Mouse (Mus musculus) stomach, postnatal 0 days (tissue): ENCODE measurements at regions not wholly inside any gene's neighbourhood (a gene's known extent, or its start where the extent isn't known, plus 50 kb on each side); places are given as distances from the start of the nearest gene placed in this dataset.

Experiments
- ATAC-seq: fragments of 200-750 bp; cut with Nextera tagmentation; 2 replicates; pipeline ENCODE4 v1.8.0; 2017; ENCODE audit not compliant: low FRiP score, low TSS enrichment
- DNase-seq: peaks from one replicate; pipeline ENCODE4 v3.0.0-alpha.2; 2016; ENCODE audit warnings: low spot score
- H3K27ac ChIP-seq: fragments of 300-500 bp; sonication (generic); replicated peaks from 2 replicates; pipeline ENCODE4 v1.5.1; 2014; ENCODE audit warnings: mild to moderate bottlenecking, control low read depth
- H3K27me3 ChIP-seq: fragments of 300-500 bp; sonication (generic); 2 replicates; pipeline ENCODE4 v1.6.1; 2014; ENCODE audit warnings: low read length; ENCODE audit not compliant: control insufficient read depth, insufficient read depth
- H3K36me3 ChIP-seq: fragments of 300-500 bp; sonication (generic); 2 replicates; pipeline ENCODE4 v1.6.1; 2014; ENCODE audit warnings: low read length, mixed read lengths; ENCODE audit not compliant: control insufficient read depth, insufficient read depth
- H3K4me1 ChIP-seq: fragments of 300-500 bp; sonication (generic); replicated peaks from 2 replicates; pipeline ENCODE4 v1.6.1; 2014; ENCODE audit warnings: antibody characterized with exemption; ENCODE audit not compliant: control insufficient read depth, insufficient read depth
- H3K4me2 ChIP-seq: fragments of 300-500 bp; sonication (generic); replicated peaks from 2 replicates; pipeline ENCODE4 v1.6.1; 2014; ENCODE audit warnings: low read depth, mild to moderate bottlenecking, control low read depth, moderate library complexity
- H3K4me3 ChIP-seq: fragments of 300-500 bp; sonication (generic); 2 replicates; pipeline ENCODE4 v1.5.1; 2014; ENCODE audit warnings: low read depth, low read length, control low read depth
- H3K9ac ChIP-seq: fragments of 300-500 bp; sonication (generic); 2 replicates; pipeline ENCODE4 v1.6.1; 2014; ENCODE audit warnings: mild to moderate bottlenecking, low read length, control low read depth, mixed read lengths
- H3K9me3 ChIP-seq: fragments of 300-500 bp; sonication (generic); 2 replicates; pipeline ENCODE4 v1.6.1; 2016; ENCODE audit warnings: low read length; ENCODE audit not compliant: control insufficient read depth
- CTCF ChIP-seq: IDR thresholded peaks from 2 replicates; pipeline ENCODE4 v1.5.1; 2016; ENCODE audit warnings: antibody characterized with exemption, low read depth, mild to moderate bottlenecking, moderate library complexity
- EP300 ChIP-seq: optimal IDR thresholded peaks from 2 replicates; pipeline ENCODE3; 2016; ENCODE audit warnings: antibody characterized with exemption
- WGBS: fragments of 180-500 bp; shearing (Covaris S2); extraction: QIAGEN DNeasy Blood & Tissue Kit; methylation state at CpG from one replicate; pipeline ENCODE4 v1.1.7; 2014; 5-methylcytosine and 5-hydroxymethylcytosine counted together

GRCm38 (mm10) chr12:77819456-77819855, 374.6 kb upstream of the Gm6657 start:
- 94% methylated on average over 16 of the region's 16 CpGs for WGBS
- Histone ChIP-seq H3K9me3 (no peaks in the 10 kb centered on the region), H3K27ac (no peak overlapping the region), H3K4me1 (no peaks in the 10 kb centered on the region), H3K36me3 (no peaks in the 10 kb centered on the region), H3K4me3 (no peak overlapping the region), H3K9ac (no peak overlapping the region), H3K4me2 (no peak overlapping the region), H3K27me3 (no peaks in the 10 kb centered on the region)
- ATAC-seq (no peak), DNase-seq (no peak)
- TF ChIP-seq EP300 (no peak), CTCF (no peak)

- Histone ChIP-seq H3K36me3 (no peaks in the 10 kb centered on the region), H3K27me3 (no peaks in the 10 kb centered on the region), H3K9me3 (no peaks in the 10 kb centered on the region), H3K4me1 (no peaks in the 10 kb centered on the region), H3K27ac (no peak overlapping the region), H3K4me3 (no peak overlapping the region), H3K9ac (no peak overlapping the region), H3K4me2 (no peak overlapping the region)
- 32% methylated on average over 3 of the region's 3 CpGs for WGBS
- no peak for ATAC-seq
- no peak for DNase-seq
- TF ChIP-seq EP300 (no peak), CTCF (no peak)
These were observed 370.5 kb upstream of the Gm6657 start for GRCm38 (mm10) chr12:77823381-77824030.

- 94% methylated on average over 9 of the region's 9 CpGs for WGBS
These were observed 360.5 kb upstream of the Gm6657 start for GRCm38 (mm10) chr12:77833411-77834169.

GRCm38 (mm10) chr12:77834891-77835290, 359.2 kb upstream of the Gm6657 start:
- Histone ChIP-seq H3K27me3 (no peaks in the 10 kb centered on the region), H3K9me3 (no peaks in the 10 kb centered on the region), H3K4me2 (no peak overlapping the region), H3K4me3 (no peak overlapping the region), H3K9ac (no peak overlapping the region), H3K4me1 (no peaks in the 10 kb centered on the region), H3K27ac (no peak overlapping the region), H3K36me3 (no peaks in the 10 kb centered on the region)
- DNase-seq (no peak), ATAC-seq (no peak)
- 64% methylated on average over 1 of the region's 1 CpGs for WGBS
- TF ChIP-seq EP300 = no peak

More at GRCm38 (mm10) chr12:77833411-77834169, 360.5 kb upstream of the Gm6657 start:
- DNase-seq = no peak
- Histone ChIP-seq H3K4me3 (no peak overlapping the region), H3K36me3 (no peaks in the 10 kb centered on the region), H3K9me3 (no peaks in the 10 kb centered on the region), H3K27ac (no peak overlapping the region), H3K4me1 (no peaks in the 10 kb centered on the region), H3K4me2 (no peak overlapping the region), H3K27me3 (no peaks in the 10 kb centered on the region), H3K9ac (no peak overlapping the region)
- TF ChIP-seq CTCF = no peak
- no peak for TF ChIP-seq EP300
- ATAC-seq = no peak

- H3K9me3 ChIP-seq = no peaks in the 10 kb centered on the region
- H3K36me3 ChIP-seq = no peaks in the 10 kb centered on the region
- no peak overlapping the region for H3K9ac ChIP-seq
- TF ChIP-seq CTCF = no peak
- H3K4me1 ChIP-seq = no peaks in the 10 kb centered on the region
- no peak overlapping the region for H3K27ac ChIP-seq
- H3K4me2 ChIP-seq = no peak overlapping the region
- no peak for DNase-seq
- no peak overlapping the region for H3K4me3 ChIP-seq
- WGBS = 82% methylated on average over 2 of the region's 2 CpGs
- no peaks in the 10 kb centered on the region for H3K27me3 ChIP-seq
- ATAC-seq = no peak
These were observed 357.8 kb upstream of the Gm6657 start for GRCm38 (mm10) chr12:77836231-77836630.

GRCm38 (mm10) chr12:77841844-77842415, 352.1 kb upstream of the Gm6657 start:
- no peak for TF ChIP-seq CTCF
- TF ChIP-seq EP300 = no peak
- H3K9me3 ChIP-seq = no peaks in the 10 kb centered on the region
- H3K36me3 ChIP-seq = no peaks in the 10 kb centered on the region
- H3K27ac ChIP-seq = no peak overlapping the region
- 81% methylated on average over 7 of the region's 7 CpGs for WGBS
- H3K27me3 ChIP-seq = no peaks in the 10 kb centered on the region
- H3K9ac ChIP-seq = no peak overlapping the region
- H3K4me3 ChIP-seq = no peak overlapping the region
- DNase-seq (no peak), ATAC-seq (no peak)
- H3K4me2 ChIP-seq = no peak overlapping the region
- no peaks in the 10 kb centered on the region for H3K4me1 ChIP-seq
